Mouse (Mus musculus): ENCODE results near the gene Galnt7. TPM values are rescaled to one million over a fixed set of nuclear protein-coding genes. Genes with fewer than 3 reads are reported as not detected.
"Not testable (repeated sequence)": the region's sequence is repeated elsewhere in the genome, so short reads cannot be mapped to it uniquely, and the experiment has no call there.

The Galnt7 gene
- polyA plus RNA-seq, 2 experiments, result 2.5 to 4.4 TPM

- Histone ChIP-seq H3K27ac (no peak overlapping the region), H3K4me3 (ENCODE audit: insufficient read depth in 1 of 2, low read depth in 2 of 2, low read length in 2 of 2) (no peak overlapping the region), H3K36me3 (replicated peaks; ENCODE audit: control insufficient read depth, insufficient read depth, low read depth) (peaks cover 10% of the 10 kb centered on the region), H3K9ac (replicated peaks) (no peak overlapping the region), H3K4me1 (replicated peaks; ENCODE audit: control insufficient read depth in 2 of 2, insufficient read depth in 2 of 2, low read length in 1 of 2) (peaks cover 16 to 18% of the 10 kb centered on the region in 2 experiments), H3K27me3 (ENCODE audit: control insufficient read depth, insufficient read depth, low read length) (no peaks in the 10 kb centered on the region), H3K4me2 (ENCODE audit: low read depth) (no peak overlapping the region), H3K9me3 (ENCODE audit: control insufficient read depth, low read length) (no peaks in the 10 kb centered on the region)
- DNase-seq (ENCODE audit: low read depth in 3 of 3, low spot score in 3 of 3) (no peak), ATAC-seq (ENCODE audit: insufficient read depth) (no peak)
- no peak for TF ChIP-seq CTCF (IDR thresholded peaks at IDR 0.05; ENCODE audit: low read depth)
- TF ChIP-seq EP300 (IDR thresholded peaks at IDR 0.05; ENCODE audit: low read depth), result no peak
- 59% methylated on average over 4 of the region's 4 CpGs for WGBS (ENCODE audit: insufficient replicate concordance)
These were observed 144.2 kb downstream of the Galnt7 start for GRCm38 (mm10) chr8:57508657-57509056.

GRCm38 (mm10) chr8:57507556-57508063 is 145.2 kb downstream of the Galnt7 start:
- no peak for DNase-seq (ENCODE audit: low read depth in 3 of 3, low spot score in 3 of 3)
- Histone ChIP-seq H3K36me3 (replicated peaks; ENCODE audit: control insufficient read depth, insufficient read depth, low read depth) (no peaks in the 10 kb centered on the region), H3K9me3 (ENCODE audit: control insufficient read depth, low read length) (no peaks in the 10 kb centered on the region), H3K27ac (no peak overlapping the region), H3K4me3 (ENCODE audit: insufficient read depth in 1 of 2, low read depth in 2 of 2, low read length in 2 of 2) (no peak overlapping the region), H3K4me2 (ENCODE audit: low read depth) (no peak overlapping the region; the same call in 1 of the 2 replicates), H3K27me3 (ENCODE audit: control insufficient read depth, insufficient read depth, low read length) (no peaks in the 10 kb centered on the region), H3K4me1 (replicated peaks; ENCODE audit: control insufficient read depth in 2 of 2, insufficient read depth in 2 of 2, low read length in 1 of 2) (peaks cover 15 to 18% of the 10 kb centered on the region in 2 experiments), H3K9ac (replicated peaks) (no peak overlapping the region)
- no peak for ATAC-seq (ENCODE audit: insufficient read depth)
- no peak for TF ChIP-seq CTCF (IDR thresholded peaks at IDR 0.05; ENCODE audit: low read depth)
- TF ChIP-seq EP300 (IDR thresholded peaks at IDR 0.05; ENCODE audit: low read depth), result no peak
- 77% methylated on average over 4 of the region's 4 CpGs for WGBS (ENCODE audit: insufficient replicate concordance)

- H3K27me3 ChIP-seq (ENCODE audit: control insufficient read depth, insufficient read depth, low read length); H3K36me3 ChIP-seq (replicated peaks; ENCODE audit: control insufficient read depth, insufficient read depth, low read depth); H3K9ac ChIP-seq (replicated peaks); H3K9me3 ChIP-seq (ENCODE audit: control insufficient read depth, low read length); DNase-seq (ENCODE audit: low read depth in 3 of 3, low spot score in 3 of 3): not testable (repeated sequence)
- H3K4me1 ChIP-seq (replicated peaks; ENCODE audit: control insufficient read depth in 2 of 2, insufficient read depth in 2 of 2, low read length in 1 of 2), result peaks cover 15 to 16% of the 10 kb centered on the region in 2 experiments
- peak; percentile 49; the same call in 1 of the 2 replicates for ATAC-seq (ENCODE audit: insufficient read depth)
- peak overlapping the region; percentile 44 for H3K4me2 ChIP-seq (ENCODE audit: low read depth)
- peak overlapping the region; percentile 8 for H3K27ac ChIP-seq
- 0 out of 4 replicates have a peak overlapping the region, but pooled peaks of 1 of the 2 experiments have one; percentile 35 for H3K4me3 ChIP-seq (ENCODE audit: insufficient read depth in 1 of 2, low read depth in 2 of 2, low read length in 2 of 2)
- 83% methylated on average over 1 of the region's 1 CpGs for WGBS (ENCODE audit: insufficient replicate concordance)
These were observed 147.3 kb downstream of the Galnt7 start for GRCm38 (mm10) chr8:57505500-57505899.

- WGBS (ENCODE audit: insufficient replicate concordance), result 31% methylated on average over 5 of the region's 5 CpGs
- no peak overlapping the region for H3K4me3 ChIP-seq (ENCODE audit: insufficient read depth in 1 of 2, low read depth in 2 of 2, low read length in 2 of 2)
- ATAC-seq (ENCODE audit: insufficient read depth), result peak; percentile 45; the same call in 1 of the 2 replicates
- H3K27ac ChIP-seq, result no peak overlapping the region
- no peak overlapping the region for H3K9ac ChIP-seq (replicated peaks)
- peak; percentile 95 for TF ChIP-seq CTCF (IDR thresholded peaks at IDR 0.05; ENCODE audit: low read depth)
- no peak for TF ChIP-seq EP300 (IDR thresholded peaks at IDR 0.05; ENCODE audit: low read depth)
- no peaks in the 10 kb centered on the region for H3K27me3 ChIP-seq (ENCODE audit: control insufficient read depth, insufficient read depth, low read length)
- peaks cover 9 to 11% of the 10 kb centered on the region in 2 experiments for H3K4me1 ChIP-seq (replicated peaks; ENCODE audit: control insufficient read depth in 2 of 2, insufficient read depth in 2 of 2, low read length in 1 of 2)
- H3K9me3 ChIP-seq (ENCODE audit: control insufficient read depth, low read length), result no peaks in the 10 kb centered on the region
- no peak overlapping the region for H3K4me2 ChIP-seq (ENCODE audit: low read depth)
- H3K36me3 ChIP-seq (replicated peaks; ENCODE audit: control insufficient read depth, insufficient read depth, low read depth), result no peaks in the 10 kb centered on the region
- DNase-seq (ENCODE audit: low read depth in 3 of 3, low spot score in 3 of 3), result no peak
These were observed 149.2 kb downstream of the Galnt7 start for GRCm38 (mm10) chr8:57503641-57504040.

- no peak overlapping the region for H3K4me3 ChIP-seq (ENCODE audit: insufficient read depth in 1 of 2, low read depth in 2 of 2, low read length in 2 of 2)
- H3K9me3 ChIP-seq (ENCODE audit: control insufficient read depth, low read length), result no peaks in the 10 kb centered on the region
- no peak overlapping the region for H3K27ac ChIP-seq
- H3K9ac ChIP-seq (replicated peaks), result no peak overlapping the region
- no peaks in the 10 kb centered on the region for H3K4me1 ChIP-seq (replicated peaks; ENCODE audit: control insufficient read depth in 2 of 2, insufficient read depth in 2 of 2, low read length in 1 of 2)
- ATAC-seq (ENCODE audit: insufficient read depth) (no peak), DNase-seq (ENCODE audit: low read depth in 3 of 3, low spot score in 3 of 3) (no peak)
- H3K4me2 ChIP-seq (ENCODE audit: low read depth), result no peak overlapping the region
- TF ChIP-seq EP300 (IDR thresholded peaks at IDR 0.05; ENCODE audit: low read depth) (no peak), CTCF (IDR thresholded peaks at IDR 0.05; ENCODE audit: low read depth) (no peak)
- no peaks in the 10 kb centered on the region for H3K27me3 ChIP-seq (ENCODE audit: control insufficient read depth, insufficient read depth, low read length)
- H3K36me3 ChIP-seq (replicated peaks; ENCODE audit: control insufficient read depth, insufficient read depth, low read depth), result no peaks in the 10 kb centered on the region
- 73% methylated on average over 17 of the region's 17 CpGs for WGBS (ENCODE audit: insufficient replicate concordance)
These were observed 153.9 kb downstream of the Galnt7 start for GRCm38 (mm10) chr8:57498847-57499511.
